Mouse (Mus musculus) layer of hippocampus, postnatal 14 days (tissue): ENCODE data around the gene Prickle1. TPM values are rescaled to one million over a fixed set of nuclear protein-coding genes. Genes with fewer than 3 reads are reported as not detected.

Source experiments
- DNase-seq, 2 experiments: peaks; one replicate each; pipeline ENCODE4 v3.0.0; 2021 to 2022; ENCODE audit warnings: low spot score in 2 of 2, mixed read lengths in 1 of 2
- long read RNA-seq, 2 experiments: library from polyadenylated mRNA; stranded (forward); transcript quantifications; one replicate each; pipeline ENCODE4 v2.0.0; 2021
- total RNA-seq, 2 experiments: library from RNA; stranded (reverse); gene quantifications; 2 replicates each; pipeline ENCODE4 v1.2.3; 2021

Prickle1 gene
- total RNA-seq, result 10 to 100 TPM; 53.5 to 61.8 TPM
- long read RNA-seq, experiment 1, full-length matches to known transcripts, result 14 of 42 reads
- long read RNA-seq, experiment 1, partial matches to known transcripts, result 3 of 42 reads
- long read RNA-seq, experiment 1, other reads (novel, unspliced or antisense), result 25 of 42 reads
- long read RNA-seq, experiment 2, full-length matches to known transcripts, result 9 of 45 reads
- long read RNA-seq, experiment 2, partial matches to known transcripts, result 3 of 45 reads
- long read RNA-seq, experiment 2, other reads (novel, unspliced or antisense), result 33 of 45 reads

GRCm38 (mm10) chr15:93595746-93596145 lies at the start of gene Prickle1:
Gene Prickle1 (minus strand): TSS chr15:93595891.
- DNase-seq, result peak; percentile 82 to 83

GRCm38 (mm10) chr15:93640221-93640620 lies 44.5 kb upstream of the Prickle1 start:
- DNase-seq, result no peak

- no peak for DNase-seq
These were observed 41.3 kb upstream of the Prickle1 start for GRCm38 (mm10) chr15:93636976-93637375.

GRCm38 (mm10) chr15:93635603-93636002 lies 39.9 kb upstream of the Prickle1 start:
- DNase-seq, result no peak

GRCm38 (mm10) chr15:93634536-93634935 lies 38.8 kb upstream of the Prickle1 start:
- no peak for DNase-seq

GRCm38 (mm10) chr15:93630001-93630541 lies 34.4 kb upstream of the Prickle1 start:
- DNase-seq, result no peak

- no peak for DNase-seq
These were observed 33.5 kb upstream of the Prickle1 start for GRCm38 (mm10) chr15:93629201-93629600.

GRCm38 (mm10) chr15:93627836-93628797 lies 32.4 kb upstream of the Prickle1 start:
- DNase-seq, result no peak

GRCm38 (mm10) chr15:93619551-93619950 lies 23.9 kb upstream of the Prickle1 start:
- DNase-seq, result no peak

GRCm38 (mm10) chr15:93618442-93619150 lies 22.9 kb upstream of the Prickle1 start:
- no peak for DNase-seq

- DNase-seq, result no peak
These were observed 20.6 kb upstream of the Prickle1 start for GRCm38 (mm10) chr15:93616277-93616676.

- no peak for DNase-seq
These were observed 19.3 kb upstream of the Prickle1 start for GRCm38 (mm10) chr15:93615031-93615430.

- no peak for DNase-seq
These were observed 17.9 kb upstream of the Prickle1 start for GRCm38 (mm10) chr15:93613606-93614005.

GRCm38 (mm10) chr15:93611536-93612300 lies 16.0 kb upstream of the Prickle1 start:
- no peak for DNase-seq

GRCm38 (mm10) chr15:93610721-93611201 lies 15.1 kb upstream of the Prickle1 start:
- DNase-seq, result no peak

GRCm38 (mm10) chr15:93610288-93610687 lies 14.6 kb upstream of the Prickle1 start:
- DNase-seq, result peak; percentile 18 to 63

GRCm38 (mm10) chr15:93602850-93603249 lies 7.2 kb upstream of the Prickle1 start:
- no peak for DNase-seq

GRCm38 (mm10) chr15:93601461-93602015 lies 5.8 kb upstream of the Prickle1 start:
- DNase-seq, result no peak

GRCm38 (mm10) chr15:93596991-93597390 lies 1.3 kb upstream of the Prickle1 start:
- no peak for DNase-seq

GRCm38 (mm10) chr15:93596285-93596684 lies 594 bp upstream of the Prickle1 start:
- peak; percentile 61 to 62 for DNase-seq
